Mouse (Mus musculus): ENCODE data around the gene Zfp362.

Zfp362 gene

DNA sequence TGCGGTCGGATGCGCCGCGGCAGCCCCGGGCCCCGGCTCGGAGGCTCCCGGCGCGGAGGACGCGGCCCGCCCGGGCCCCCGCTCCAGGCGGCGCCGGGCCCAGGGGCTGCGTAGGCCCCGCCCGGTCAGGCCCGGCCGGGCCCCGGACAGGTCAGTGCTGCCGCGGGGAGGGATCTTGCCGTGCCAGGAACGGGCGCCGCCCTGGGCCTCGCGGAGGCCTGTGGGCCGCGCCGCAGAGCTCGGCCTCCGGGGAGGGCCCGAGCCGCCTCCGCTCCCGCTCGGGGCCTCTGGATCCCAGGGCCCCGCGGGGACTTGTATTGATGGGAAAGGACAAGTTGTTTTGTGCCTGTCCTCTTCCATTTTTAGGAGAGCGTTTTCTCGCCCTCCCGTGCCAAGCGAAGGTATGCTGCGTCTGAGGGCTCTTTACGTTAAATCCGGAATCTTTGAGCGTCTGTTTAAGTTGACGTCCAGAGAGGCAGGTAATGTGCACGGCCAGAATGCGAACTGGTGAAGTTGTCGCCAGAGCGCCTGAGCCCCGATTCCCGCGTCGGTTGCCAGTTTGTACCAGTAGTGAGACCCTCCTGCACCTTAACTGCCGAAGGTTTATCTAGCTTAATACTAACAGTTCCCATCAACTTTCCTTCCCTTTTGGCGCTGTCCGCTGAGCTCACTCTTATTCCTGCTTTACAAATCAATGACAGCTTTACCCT, 78.0 kb downstream of the Zfp362 start:
- peak; percentile 65 to 76 for DNase-seq

DNA sequence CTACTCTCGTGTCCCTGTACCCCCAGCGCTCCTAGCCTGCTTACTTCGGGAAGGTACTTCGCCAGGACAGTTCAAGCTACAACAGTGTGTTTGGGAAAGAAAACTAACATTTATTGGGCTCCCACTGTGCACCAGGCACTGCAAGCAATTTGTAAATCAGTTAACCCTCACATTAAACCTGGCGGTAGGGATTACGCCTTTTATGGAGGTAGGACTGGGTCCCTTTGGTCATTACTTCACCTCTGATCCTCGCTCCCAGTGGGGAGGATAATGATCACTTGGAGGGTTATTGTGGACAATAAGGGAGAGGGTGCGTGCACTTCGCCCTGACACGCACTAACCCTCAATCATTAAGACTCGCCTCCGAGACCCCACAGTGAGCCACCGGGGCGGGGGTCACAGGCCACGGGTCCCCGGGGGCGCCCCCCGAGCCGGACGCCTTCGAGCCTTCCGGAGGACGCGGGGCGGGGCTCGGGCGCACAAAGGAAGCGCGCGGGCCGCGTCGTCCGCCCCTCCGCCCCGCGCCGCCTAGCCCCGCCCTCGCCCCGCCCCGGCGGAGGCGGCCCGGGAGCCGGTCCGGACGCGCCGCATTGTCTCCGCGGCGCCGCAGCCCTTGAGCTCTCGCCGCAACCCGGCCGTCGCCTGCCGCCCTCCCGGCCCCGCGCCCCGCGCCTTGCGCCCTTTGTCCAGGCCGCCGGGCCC, 78.7 kb downstream of the Zfp362 start:
- peak; percentile 88 to 93 for DNase-seq

DNA sequence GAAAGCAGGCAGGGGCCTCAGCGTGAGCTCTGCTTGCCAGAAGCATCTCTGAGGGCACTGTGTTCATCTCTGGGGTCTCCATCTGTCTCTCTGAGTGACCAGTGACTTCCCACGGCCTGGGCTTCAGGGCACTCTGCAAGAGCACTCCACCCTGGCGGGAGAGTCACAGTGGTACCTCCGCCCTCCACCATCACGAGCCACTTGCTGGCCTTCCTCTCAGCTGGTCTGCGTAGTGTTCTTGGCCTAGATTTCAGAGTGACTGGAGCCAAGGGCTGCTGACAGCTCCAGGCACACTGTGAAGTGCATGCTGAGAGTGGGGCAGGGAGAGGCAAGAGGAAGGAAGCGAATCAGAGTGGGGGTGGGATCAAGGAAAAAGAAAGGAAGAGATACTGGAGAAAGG, 81.8 kb downstream of the Zfp362 start:
- no peak for DNase-seq

DNA sequence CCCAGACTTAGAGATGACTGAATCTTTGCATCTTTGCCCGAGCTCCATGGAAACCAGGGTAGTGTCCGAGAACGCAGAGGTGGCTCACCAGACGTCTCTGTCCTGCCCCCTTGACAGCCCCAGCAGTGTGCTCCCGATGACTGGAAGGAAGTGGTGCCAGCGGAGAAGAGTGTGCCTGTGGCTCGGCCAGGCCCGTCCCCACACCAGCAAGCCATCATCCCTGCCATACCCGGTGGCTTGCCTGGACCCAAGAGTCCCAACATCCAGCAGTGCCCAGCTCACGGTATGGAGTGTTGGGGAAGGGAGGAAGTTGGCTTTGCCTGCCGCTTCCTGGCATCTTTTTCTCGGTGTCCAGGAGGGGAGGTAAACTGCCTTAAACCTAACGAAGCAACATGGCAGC, 82.4 kb downstream of the Zfp362 start:
- DNase-seq, result no peak

All from kidney, postnatal 4 days (tissue).